Mouse (Mus musculus) CH12.LX (cell line): ENCODE data around the gene Sbf2. TPM values are rescaled to one million over a fixed set of nuclear protein-coding genes. Genes with fewer than 3 reads are reported as not detected.

Source experiments
- DNase-seq: peaks from one replicate; pipeline ENCODE4 v3.0.0-alpha.2; 2013; ENCODE audit errors: extremely low read depth
- H3K27ac ChIP-seq: 2 replicates; pipeline ENCODE4 v1.5.1; 2012; ENCODE audit warnings: low read depth, mild to moderate bottlenecking, control low read depth, moderate library complexity; ENCODE audit not compliant: insufficient read depth
- H3K27me3 ChIP-seq: replicated peaks from 2 replicates; pipeline ENCODE3; 2012; ENCODE audit warnings: inconsistent platforms
- H3K36me3 ChIP-seq, 2 experiments: replicated peaks in 1 of 2; 2 replicates each; pipeline versions ENCODE3 to v1.6.1; 2012; ENCODE audit warnings: inconsistent platforms in 1 of 2, low read length in 1 of 2, mild to moderate bottlenecking in 1 of 2, mixed read lengths in 1 of 2, moderate library complexity in 1 of 2; ENCODE audit not compliant: control insufficient read depth in 1 of 2, insufficient read depth in 1 of 2
- H3K4me1 ChIP-seq, 2 experiments: 2 replicates each; pipeline ENCODE4 v1.6.1; 2012; ENCODE audit warnings: inconsistent platforms in 1 of 2, moderate library complexity in 1 of 2; ENCODE audit not compliant: insufficient read depth in 2 of 2, control insufficient read depth in 1 of 2
- H3K4me2 ChIP-seq: 2 replicates; pipeline ENCODE4 v1.6.1; 2012; ENCODE audit warnings: low read depth, mild to moderate bottlenecking, control low read depth; ENCODE audit not compliant: poor library complexity, insufficient read depth, severe bottlenecking
- H3K4me3 ChIP-seq, 3 experiments: fragments of 150-350 bp in 1 of 3; sonication (generic) in 1 of 3; replicated peaks in 1 of 3; 2 replicates each; pipeline versions ENCODE3 to v1.5.1; 2011 to 2012; ENCODE audit warnings: low read depth in 2 of 3, low read length in 2 of 3, mild to moderate bottlenecking in 2 of 3, moderate library complexity in 2 of 3, control low read depth in 1 of 3, improper control_type of control experiment in 1 of 3, inconsistent platforms in 1 of 3, mixed read lengths in 1 of 3; ENCODE audit not compliant: poor library complexity in 1 of 3
- H3K79me2 ChIP-seq: replicated peaks from 2 replicates; pipeline ENCODE4 v1.6.1; 2012; ENCODE audit warnings: mild to moderate bottlenecking, moderate library complexity; ENCODE audit not compliant: control insufficient read depth, poor library complexity, insufficient read depth, severe bottlenecking; ENCODE audit errors: extremely low read depth
- H3K9ac ChIP-seq: 2 replicates; pipeline ENCODE4 v1.6.1; 2012; ENCODE audit warnings: low read depth, mild to moderate bottlenecking, control low read depth, moderate library complexity; ENCODE audit not compliant: insufficient read depth
- H3K9me3 ChIP-seq: replicated peaks from 2 replicates; pipeline ENCODE3; 2012; ENCODE audit warnings: low read length, inconsistent platforms, mixed read lengths
- CHD2 ChIP-seq: IDR thresholded peaks from 2 replicates; pipeline ENCODE4 v1.6.1; 2011; ENCODE audit warnings: low read length, improper control_type of control experiment
- E2F4 ChIP-seq: IDR thresholded peaks from 2 replicates; pipeline ENCODE4 v1.6.1; 2011; ENCODE audit warnings: low read depth, low read length, improper control_type of control experiment; ENCODE audit not compliant: insufficient replicate concordance
- EP300 ChIP-seq: IDR thresholded peaks from 2 replicates; pipeline ENCODE4 v1.6.1; 2011; ENCODE audit warnings: low read length, improper control_type of control experiment
- ETS1 ChIP-seq: conservative IDR thresholded peaks from 2 replicates; pipeline ENCODE4 v1.6.1; 2012; ENCODE audit warnings: low read depth, mild to moderate bottlenecking, inconsistent platforms, low read length, improper control_type of control experiment, moderate library complexity
- JUN ChIP-seq: IDR thresholded peaks from 2 replicates; pipeline ENCODE4 v1.6.1; 2011; ENCODE audit warnings: low read depth, mild to moderate bottlenecking, low read length, improper control_type of control experiment, moderate library complexity; ENCODE audit not compliant: insufficient read depth
- JUND ChIP-seq: conservative IDR thresholded peaks from 2 replicates; pipeline ENCODE4 v1.6.1; 2011; ENCODE audit warnings: low read depth, low read length, improper control_type of control experiment
- KAT2A ChIP-seq: IDR thresholded peaks from 2 replicates; pipeline ENCODE4 v1.6.1; 2012; ENCODE audit warnings: low read length, improper control_type of control experiment, inconsistent platforms; ENCODE audit not compliant: insufficient replicate concordance
- MAFK ChIP-seq: IDR thresholded peaks from 2 replicates; pipeline ENCODE4 v1.6.1; 2011; ENCODE audit warnings: low read length, improper control_type of control experiment; ENCODE audit not compliant: insufficient replicate concordance
- MYC ChIP-seq: IDR thresholded peaks from 2 replicates; pipeline ENCODE4 v1.6.1; 2011; ENCODE audit warnings: low read depth, mild to moderate bottlenecking, improper control_type of control experiment, low read length
- NRF1 ChIP-seq: IDR thresholded peaks from 2 replicates; pipeline ENCODE4 v1.6.1; 2014; ENCODE audit warnings: low read depth, mild to moderate bottlenecking, inconsistent platforms, low read length, improper control_type of control experiment, moderate library complexity
- POLR2A ChIP-seq: IDR thresholded peaks from 2 replicates; pipeline ENCODE4 v1.6.1; 2011; ENCODE audit warnings: low read depth, mild to moderate bottlenecking, improper control_type of control experiment, low read length
- POLR2AphosphoS2 ChIP-seq: IDR thresholded peaks from 2 replicates; pipeline ENCODE4 v1.6.1; 2011; ENCODE audit warnings: low read depth, low read length, improper control_type of control experiment
- RCOR1 ChIP-seq: conservative IDR thresholded peaks from 2 replicates; pipeline ENCODE4 v1.6.1; 2012; ENCODE audit warnings: low read depth, mild to moderate bottlenecking, inconsistent platforms, low read length, improper control_type of control experiment
- TCF12 ChIP-seq: IDR thresholded peaks from 2 replicates; pipeline ENCODE4 v1.6.1; 2014; ENCODE audit warnings: low read depth, mild to moderate bottlenecking, inconsistent platforms, low read length, improper control_type of control experiment
- ZMIZ1 ChIP-seq: IDR thresholded peaks from 2 replicates; pipeline ENCODE4 v1.6.1; 2012; ENCODE audit warnings: low read depth, mild to moderate bottlenecking, inconsistent platforms, low read length, improper control_type of control experiment
- dilution Hi-C: fragments of 300-500 bp; cut with MboI; formaldehyde crosslinking; loops from 2 replicates; pipeline ENCODE4 v1.14.3; 2020; ENCODE audit warnings: low sequenced_read_pairs; ENCODE audit not compliant: extremely low pct_unique_long_range_greater_than_20kb, extremely low pct_ligation_motif_present
- in situ Hi-C: fragments of 300-500 bp; cut with MboI; formaldehyde crosslinking; loops from 3 replicates; pipeline ENCODE4 v1.14.3; 2019; ENCODE audit warnings: low sequenced_read_pairs, low pct_ligation_motif_present, low pct_unique_long_range_greater_than_20kb, mixed read lengths
- polyA plus RNA-seq: library from polyadenylated mRNA; unstranded; fragments of >175 nt; gene quantifications from 2 replicates; pipeline ENCODE4 v1.2.1, GENCODE M21; 2012; ENCODE audit warnings: low read depth; ENCODE audit not compliant: insufficient read length
- total RNA-seq, 2 experiments: library from RNA; depleted of rRNA; stranded (reverse); fragments of 300-350 nt in 1 of 2; fragments of >200 nt in 1 of 2; gene quantifications; 2 replicates each; pipeline ENCODE4 v1.2.3; 2012 to 2014

The Sbf2 gene
- total and polyA plus RNA-seq, 3 experiments, result 9.5 to 21.5 (median 11.4) TPM

DNA sequence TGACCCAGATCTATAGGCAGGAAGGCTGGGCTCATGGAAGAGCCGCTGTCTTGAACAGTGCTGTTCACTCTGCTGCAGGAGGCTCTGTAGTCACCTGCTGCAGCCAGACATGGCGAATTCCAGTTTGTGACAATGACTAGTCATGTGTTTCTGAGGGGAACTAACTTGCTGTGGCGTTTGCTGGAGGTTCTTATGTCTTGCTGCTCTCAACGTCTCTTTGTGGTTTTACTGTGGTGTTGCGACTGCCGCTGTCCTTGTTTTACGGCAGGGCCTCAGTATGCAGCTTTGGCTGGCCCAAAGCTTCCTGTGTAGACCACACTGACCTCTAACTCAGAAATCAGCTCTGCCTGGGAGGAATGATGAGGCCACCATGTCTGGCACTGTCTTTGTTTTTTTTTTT is 344.3 kb downstream of the Sbf2 start (continued):
- no peak; the same call in 1 of the 2 replicates for TF ChIP-seq POLR2AphosphoS2
- TF ChIP-seq NRF1, result no peak
- no peak for TF ChIP-seq JUN
- no peak for TF ChIP-seq CHD2
- peak; percentile 48; the same call in 1 of the 2 replicates for TF ChIP-seq MYC
- TF ChIP-seq EP300, result peak; percentile 50; the same call in 1 of the 2 replicates
- TF ChIP-seq POLR2A, result no peak; the same call in 1 of the 2 replicates
- no peak for TF ChIP-seq KAT2A
- TF ChIP-seq MAFK, result 0 out of 2 replicates have a peak, but pooled peaks have one; percentile 11
- TF ChIP-seq JUND, result no peak
- TF ChIP-seq TCF12, result no peak; the same call in 1 of the 2 replicates
- TF ChIP-seq E2F4, result no peak
- TF ChIP-seq RCOR1, result 0 out of 2 replicates have a peak, but pooled peaks have one; percentile 23
- TF ChIP-seq, all 38 proteins: peak for 11

- Histone ChIP-seq H3K4me3 (peak overlapping the region in 1 of 3 experiments; percentile 20), H3K9me3 (no peaks in the 10 kb centered on the region), H3K4me2 (no peak overlapping the region), H3K9ac (no peak overlapping the region), H3K27ac (peak overlapping the region; percentile 88), H3K36me3 (peaks cover 71 to 93% of the 10 kb centered on the region in 2 experiments), H3K79me2 (peaks cover 54% of the 10 kb centered on the region)
- dilution Hi-C loops, result no loop called here
- no peak for DNase-seq
- peak; percentile 49; the same call in 1 of the 2 replicates for TF ChIP-seq ZMIZ1
- TF ChIP-seq ETS1, result no peak
- no peak for TF ChIP-seq JUND
- TF ChIP-seq, all 38 proteins: peak for 1
- in situ Hi-C loops, result loop anchor here (10.0 kb wide), 1 partner anchor 105 kb away; no protein-coding TSS in a partner anchor
- peaks cover 39 to 96% of the 10 kb centered on the region in 2 experiments for H3K4me1 ChIP-seq
- H3K27me3 ChIP-seq, result no peaks in the 10 kb centered on the region
Measured at GRCm38 (mm10) chr7:110269777-110270176, 344.9 kb downstream of the Sbf2 start.

DNA sequence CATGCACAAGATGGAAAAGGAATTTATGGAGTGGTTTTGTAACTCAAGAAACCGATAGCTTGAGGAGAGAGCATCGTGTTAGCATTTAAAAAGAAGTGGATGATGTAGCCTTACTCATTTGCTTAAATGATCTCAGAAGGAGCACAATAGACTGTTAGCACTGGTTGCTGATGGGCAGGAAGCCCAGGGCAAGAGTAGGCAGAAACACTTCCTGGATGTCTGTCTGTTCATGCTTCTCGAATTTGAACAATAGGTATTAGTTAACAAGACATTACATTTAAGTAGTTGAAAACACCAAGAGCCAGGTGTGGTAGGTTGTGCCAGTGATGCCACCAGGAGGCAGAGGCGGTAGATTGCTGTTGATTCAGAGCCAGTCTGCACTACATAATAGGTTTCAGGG is 346.2 kb downstream of the Sbf2 start:
- dilution Hi-C loops, result no loop called here
- TF ChIP-seq MYC (no peak), JUN (0 out of 2 replicates have a peak, but pooled peaks have one; percentile 2)
- H3K4me3 ChIP-seq, result no peak overlapping the region

More for the DNA sequence above, 346.2 kb downstream of the Sbf2 start:
- peaks cover 61 to 91% of the 10 kb centered on the region in 2 experiments for H3K36me3 ChIP-seq
- no peak overlapping the region for H3K4me2 ChIP-seq
- H3K9me3 ChIP-seq, result no peaks in the 10 kb centered on the region
- in situ Hi-C loops, result loop anchor here (10.0 kb wide), 1 partner anchor 104 kb away; no protein-coding TSS in a partner anchor
- H3K4me1 ChIP-seq, result peaks cover 40 to 93% of the 10 kb centered on the region in 2 experiments
- H3K27me3 ChIP-seq, result no peaks in the 10 kb centered on the region
- DNase-seq, result no peak
- peaks cover 58% of the 10 kb centered on the region for H3K79me2 ChIP-seq
- peak overlapping the region; percentile 87 for H3K27ac ChIP-seq
- no peak overlapping the region; the same call in 1 of the 2 replicates for H3K9ac ChIP-seq
